Mouse (Mus musculus): Measurements from ENCODE around the gene Taldo1. TPM values are rescaled to one million over a fixed set of nuclear protein-coding genes. Genes with fewer than 3 reads are reported as not detected.

Taldo1 gene
- polyA plus RNA-seq, 1 experiment, result 93.0 TPM

- no peak for TF ChIP-seq POLR2A (IDR thresholded peaks at IDR 0.05; ENCODE audit: low read depth, low read length)
- no peak for TF ChIP-seq CTCF (IDR thresholded peaks at IDR 0.05; ENCODE audit: borderline replicate concordance, insufficient read depth, low read length)
These were observed 26.0 kb downstream of the Taldo1 start for GRCm38 (mm10) chr7:141417731-141418681.

GRCm38 (mm10) chr7:141418970-141419369 lies 27.0 kb downstream of the Taldo1 start:
- TF ChIP-seq POLR2A (IDR thresholded peaks at IDR 0.05; ENCODE audit: low read depth, low read length), result no peak
- no peak for TF ChIP-seq CTCF (IDR thresholded peaks at IDR 0.05; ENCODE audit: borderline replicate concordance, insufficient read depth, low read length)
- H3K4me3 ChIP-seq (ENCODE audit: insufficient read depth, low read length), result no peak overlapping the region
- 0 out of 2 replicates have a peak, but pooled peaks cover 5% of the 10 kb centered on the region for H3K4me1 ChIP-seq (ENCODE audit: control insufficient read depth, insufficient read depth, low read length)
- H3K27ac ChIP-seq (ENCODE audit: insufficient read depth, low read length), result no peak overlapping the region

More at GRCm38 (mm10) chr7:141417731-141418681, 26.0 kb downstream of the Taldo1 start:
- Histone ChIP-seq H3K27ac (ENCODE audit: insufficient read depth, low read length) (no peak overlapping the region), H3K4me1 (ENCODE audit: control insufficient read depth, insufficient read depth, low read length) (0 out of 2 replicates have a peak, but pooled peaks cover 5% of the 10 kb centered on the region), H3K4me3 (ENCODE audit: insufficient read depth, low read length) (no peak overlapping the region)

- H3K27ac ChIP-seq (ENCODE audit: insufficient read depth, low read length), result no peak overlapping the region
- 0 out of 2 replicates have a peak, but pooled peaks cover 5% of the 10 kb centered on the region for H3K4me1 ChIP-seq (ENCODE audit: control insufficient read depth, insufficient read depth, low read length)
- no peak for TF ChIP-seq CTCF (IDR thresholded peaks at IDR 0.05; ENCODE audit: borderline replicate concordance, insufficient read depth, low read length)
- no peak for TF ChIP-seq POLR2A (IDR thresholded peaks at IDR 0.05; ENCODE audit: low read depth, low read length)
- no peak overlapping the region for H3K4me3 ChIP-seq (ENCODE audit: insufficient read depth, low read length)
These were observed 28.2 kb downstream of the Taldo1 start for GRCm38 (mm10) chr7:141420030-141420702.

GRCm38 (mm10) chr7:141423811-141424210 lies 31.8 kb downstream of the Taldo1 start:
- Histone ChIP-seq H3K27ac (ENCODE audit: insufficient read depth, low read length) (no peak overlapping the region), H3K4me3 (ENCODE audit: insufficient read depth, low read length) (no peak overlapping the region), H3K4me1 (ENCODE audit: control insufficient read depth, insufficient read depth, low read length) (no peaks in the 10 kb centered on the region)
- no peak for TF ChIP-seq POLR2A (IDR thresholded peaks at IDR 0.05; ENCODE audit: low read depth, low read length)
- TF ChIP-seq CTCF (IDR thresholded peaks at IDR 0.05; ENCODE audit: borderline replicate concordance, insufficient read depth, low read length), result no peak

- no peak overlapping the region for H3K27ac ChIP-seq (ENCODE audit: insufficient read depth, low read length)
- no peaks in the 10 kb centered on the region for H3K4me1 ChIP-seq (ENCODE audit: control insufficient read depth, insufficient read depth, low read length)
- no peak overlapping the region for H3K4me3 ChIP-seq (ENCODE audit: insufficient read depth, low read length)
- no peak for TF ChIP-seq POLR2A (IDR thresholded peaks at IDR 0.05; ENCODE audit: low read depth, low read length)
- TF ChIP-seq CTCF (IDR thresholded peaks at IDR 0.05; ENCODE audit: borderline replicate concordance, insufficient read depth, low read length), result no peak
These were observed 35.1 kb downstream of the Taldo1 start for GRCm38 (mm10) chr7:141426948-141427730.

GRCm38 (mm10) chr7:141428701-141429100 lies 36.7 kb downstream of the Taldo1 start:
- TF ChIP-seq POLR2A (IDR thresholded peaks at IDR 0.05; ENCODE audit: low read depth, low read length) (no peak), CTCF (IDR thresholded peaks at IDR 0.05; ENCODE audit: borderline replicate concordance, insufficient read depth, low read length) (no peak)
- H3K4me1 ChIP-seq (ENCODE audit: control insufficient read depth, insufficient read depth, low read length), result no peaks in the 10 kb centered on the region
- no peak overlapping the region for H3K27ac ChIP-seq (ENCODE audit: insufficient read depth, low read length)
- no peak overlapping the region for H3K4me3 ChIP-seq (ENCODE audit: insufficient read depth, low read length)

GRCm38 (mm10) chr7:141429310-141429709 lies 37.3 kb downstream of the Taldo1 start, which contains the start of gene Cend1:
Gene Cend1, minus strand, starts transcription at chr7:141429491.
- H3K4me3 ChIP-seq (ENCODE audit: insufficient read depth, low read length), result peak within 1 kb of the TSS; percentile 11; the same call in 1 of the 2 replicates
- H3K4me1 ChIP-seq (ENCODE audit: control insufficient read depth, insufficient read depth, low read length), result no peaks in the 10 kb centered on the region
- peak; percentile 42 for TF ChIP-seq POLR2A (IDR thresholded peaks at IDR 0.05; ENCODE audit: low read depth, low read length)
- TF ChIP-seq CTCF (IDR thresholded peaks at IDR 0.05; ENCODE audit: borderline replicate concordance, insufficient read depth, low read length), result no peak
- no peak within 1 kb of the TSS for H3K27ac ChIP-seq (ENCODE audit: insufficient read depth, low read length)

- H3K27ac ChIP-seq (ENCODE audit: insufficient read depth, low read length), result no peak overlapping the region
- TF ChIP-seq CTCF (IDR thresholded peaks at IDR 0.05; ENCODE audit: borderline replicate concordance, insufficient read depth, low read length), result no peak
- TF ChIP-seq POLR2A (IDR thresholded peaks at IDR 0.05; ENCODE audit: low read depth, low read length), result no peak
- no peaks in the 10 kb centered on the region for H3K4me1 ChIP-seq (ENCODE audit: control insufficient read depth, insufficient read depth, low read length)
- no peak overlapping the region for H3K4me3 ChIP-seq (ENCODE audit: insufficient read depth, low read length)
These were observed 38.0 kb downstream of the Taldo1 start for GRCm38 (mm10) chr7:141429840-141430584.
